Comparison of ENCODE assay signal across 4 mouse cellular contexts in genomic region chr14:53030227-53030626, GRCm38 (mm10).
DNase-seq lines count a peak whose midpoint lies in the region; ATAC-seq and TF ChIP-seq lines count a peak whose summit lies in the region.
"Not testable (repeated sequence)": the region's sequence is repeated elsewhere in the genome, so short reads cannot be mapped to it uniquely, and the experiment has no call there.

No protein-coding gene starts in this region.

- H3K9me3 ChIP-seq in hindbrain, postnatal 0 days (ENCODE audit: low read length): not testable (repeated sequence)

- H3K27me3 ChIP-seq in hindbrain, postnatal 0 days (ENCODE audit: insufficient read depth, low read length): not testable (repeated sequence)

- TF ChIP-seq CTCF in hindbrain, postnatal 0 days (IDR thresholded peaks at IDR 0.05; ENCODE audit: low read depth): not testable (repeated sequence)

- H3K4me2 ChIP-seq in hindbrain, postnatal 0 days (ENCODE audit: low read depth, low read length): not testable (repeated sequence)

- not testable (repeated sequence) for H3K4me3 ChIP-seq in hindbrain, postnatal 0 days (ENCODE audit: low read length)

- peak; percentile 55 for ATAC-seq in common myeloid progenitor, adult 5-6 weeks (replicated peaks; ENCODE audit: low read depth, poor library complexity, severe bottlenecking)
- ATAC-seq in granulocyte monocyte progenitor cell, adult 5-6 weeks (replicated peaks; ENCODE audit: poor library complexity, severe bottlenecking): peak; percentile 62
- ATAC-seq in hindbrain, postnatal 0 days: peak; percentile 35; the same call in 1 of the 2 replicates
- ATAC-seq in megakaryocyte progenitor cell, adult 5-6 weeks (replicated peaks; ENCODE audit: poor library complexity): peak; percentile 64

- H3K27ac ChIP-seq in hindbrain, postnatal 0 days: not testable (repeated sequence)

- no CpG with 5 or more reads among the region's 4 CpGs for WGBS in hindbrain, postnatal 0 days

- H3K9ac ChIP-seq in hindbrain, postnatal 0 days (replicated peaks; ENCODE audit: low read length): not testable (repeated sequence)

- not testable (repeated sequence) for DNase-seq in hindbrain, postnatal 0 days (ENCODE audit: low spot score)

- not testable (repeated sequence) for H3K36me3 ChIP-seq in hindbrain, postnatal 0 days (ENCODE audit: insufficient read depth, low read length)

- not testable (repeated sequence) for H3K4me1 ChIP-seq in hindbrain, postnatal 0 days (ENCODE audit: insufficient read depth, low read length)
